Mouse (Mus musculus) E14TG2a.4 (cell line): Measurements from ENCODE around the gene Trhr2.

Source experiments
- CTCF ChIP-seq: conservative IDR thresholded peaks from 2 replicates; pipeline ENCODE4 v1.5.1; 2014; ENCODE audit warnings: low read length
- NANOG ChIP-seq: IDR thresholded peaks from 2 replicates; pipeline ENCODE4 v1.6.1; 2014; ENCODE audit warnings: borderline replicate concordance, low read length, mixed read lengths
- POU5F1 ChIP-seq: IDR thresholded peaks from 2 replicates; pipeline ENCODE4 v1.6.1; 2014; ENCODE audit warnings: low read length, borderline replicate concordance

- TF ChIP-seq CTCF (no peak), NANOG (no peak), POU5F1 (no peak)
These were observed 18.8 kb downstream of the Trhr2 start for GRCm38 (mm10) chr8:122341790-122342189.
